Mouse (Mus musculus): Measurements from ENCODE around the gene Scn3b.

GRCm38 (mm10) chr9:40304243-40304642 is 35.2 kb downstream of the Scn3b start:
- TF ChIP-seq CTCF (IDR thresholded peaks at IDR 0.05; ENCODE audit: borderline replicate concordance, insufficient read depth, low read length) (no peak), POLR2A (IDR thresholded peaks at IDR 0.05; ENCODE audit: low read depth, low read length) (no peak)

Measured in embryonic fibroblast, embryonic 13.5 days (primary cell).